ENCODE assay signal across 8 mouse cellular contexts in the genomic region with DNA sequence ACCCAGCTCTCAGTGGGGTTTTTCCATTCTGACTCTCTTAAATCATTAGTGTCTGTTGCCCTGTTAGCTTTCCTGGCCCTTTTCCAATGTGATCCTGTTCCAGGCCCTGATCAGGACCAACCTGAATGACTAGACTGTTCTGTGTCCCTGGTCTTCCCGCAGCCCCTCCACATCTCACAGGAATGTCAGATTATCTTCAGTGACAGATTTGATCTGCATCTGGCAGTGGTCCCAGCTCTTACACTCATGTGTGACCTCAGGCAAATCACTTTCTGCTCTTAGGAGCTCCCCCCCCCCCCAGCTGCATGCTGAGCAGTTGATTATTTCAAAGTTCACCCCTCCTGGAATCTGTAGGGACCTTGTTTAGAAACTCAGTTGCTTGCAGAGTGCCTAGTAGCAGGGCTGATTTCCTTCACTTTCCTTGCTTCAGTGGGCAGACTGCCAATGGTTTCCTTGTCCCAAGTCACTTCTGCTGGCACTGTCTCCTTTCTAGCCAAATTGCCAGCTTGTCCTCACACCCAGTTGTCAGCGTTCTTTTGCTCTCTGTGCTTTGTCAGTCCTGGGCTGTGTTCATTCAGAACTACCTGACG. TPM values are rescaled to one million over a fixed set of nuclear protein-coding genes. Genes with fewer than 3 reads are reported as not detected.
DNase-seq lines count a peak whose midpoint lies in the region; ATAC-seq and TF ChIP-seq lines count a peak whose summit lies in the region.

No protein-coding gene starts in this region.

- no peak overlapping the region for H3K4me2 ChIP-seq in neural tube, embryonic 12.5 days (replicated peaks)
- H3K4me2 ChIP-seq in kidney, postnatal 0 days (ENCODE audit: low read length) = no peak overlapping the region
- no peak overlapping the region for H3K4me2 ChIP-seq in stomach, postnatal 0 days (replicated peaks; ENCODE audit: low read depth)

- H3K4me3 ChIP-seq in neural tube, embryonic 12.5 days = no peak overlapping the region
- H3K4me3 ChIP-seq in heart, embryonic 10.5 days = no peak overlapping the region; the same call in 1 of the 2 replicates
- no peak overlapping the region for H3K4me3 ChIP-seq in kidney, postnatal 0 days (replicated peaks; ENCODE audit: low read depth, low read length)
- no peak overlapping the region for H3K4me3 ChIP-seq in stomach, postnatal 0 days (ENCODE audit: low read depth, low read length)

- H3K9ac ChIP-seq in neural tube, embryonic 12.5 days = no peak overlapping the region
- no peak overlapping the region for H3K9ac ChIP-seq in kidney, postnatal 0 days (ENCODE audit: low read depth, low read length)
- no peak overlapping the region for H3K9ac ChIP-seq in stomach, postnatal 0 days (ENCODE audit: low read length)

- no peak for TF ChIP-seq EP300 in stomach, postnatal 0 days (optimal IDR thresholded peaks at IDR 0.05)

- peaks cover 22% of the 10 kb centered on the region for H3K4me1 ChIP-seq in neural tube, embryonic 12.5 days
- H3K4me1 ChIP-seq in heart, embryonic 10.5 days = peaks cover 25% of the 10 kb centered on the region
- peaks cover 13% of the 10 kb centered on the region for H3K4me1 ChIP-seq in kidney, postnatal 0 days (replicated peaks; ENCODE audit: insufficient read depth, low read length)
- 0 out of 2 replicates have a peak, but pooled peaks cover 4% of the 10 kb centered on the region for H3K4me1 ChIP-seq in stomach, postnatal 0 days (replicated peaks; ENCODE audit: control insufficient read depth, insufficient read depth)

- 0 out of 2 replicates have a peak overlapping the region, but pooled peaks have one; percentile 20 for H3K27ac ChIP-seq in neural tube, embryonic 12.5 days
- H3K27ac ChIP-seq in heart, embryonic 10.5 days = peak overlapping the region; percentile 30; the same call in 1 of the 2 replicates
- H3K27ac ChIP-seq in kidney, postnatal 0 days = peak overlapping the region; percentile 25
- peak overlapping the region; percentile 13 for H3K27ac ChIP-seq in stomach, postnatal 0 days (replicated peaks)

- no peak for TF ChIP-seq CTCF in kidney, postnatal 0 days (IDR thresholded peaks at IDR 0.05; ENCODE audit: low read depth)
- no peak for TF ChIP-seq CTCF in stomach, postnatal 0 days (IDR thresholded peaks at IDR 0.05; ENCODE audit: low read depth)

- H3K36me3 ChIP-seq in neural tube, embryonic 12.5 days = peaks cover 24% of the 10 kb centered on the region; the same call in 1 of the 2 replicates
- H3K36me3 ChIP-seq in heart, embryonic 10.5 days = peaks cover 49% of the 10 kb centered on the region
- 0 out of 2 replicates have a peak, but pooled peaks cover 3% of the 10 kb centered on the region for H3K36me3 ChIP-seq in kidney, postnatal 0 days (ENCODE audit: insufficient read depth, low read length)
- peaks cover 3% of the 10 kb centered on the region; the same call in 1 of the 2 replicates for H3K36me3 ChIP-seq in stomach, postnatal 0 days (ENCODE audit: control insufficient read depth, insufficient read depth, low read length)

- 69% methylated on average over 3 of the region's 3 CpGs for WGBS in neural tube, embryonic 12.5 days
- WGBS in heart, embryonic 10.5 days = 29% methylated on average over 3 of the region's 3 CpGs
- 50% methylated on average over 3 of the region's 3 CpGs for WGBS in kidney, postnatal 0 days
- 24% methylated on average over 3 of the region's 3 CpGs for WGBS in stomach, postnatal 0 days

- no peaks in the 10 kb centered on the region for H3K27me3 ChIP-seq in neural tube, embryonic 12.5 days (replicated peaks)
- H3K27me3 ChIP-seq in heart, embryonic 10.5 days (ENCODE audit: insufficient read depth, poor library complexity, severe bottlenecking) = no peaks in the 10 kb centered on the region
- no peaks in the 10 kb centered on the region for H3K27me3 ChIP-seq in kidney, postnatal 0 days (ENCODE audit: insufficient read depth, low read length)
- H3K27me3 ChIP-seq in stomach, postnatal 0 days (ENCODE audit: control insufficient read depth, insufficient read depth, low read length) = no peaks in the 10 kb centered on the region

- no peak for ATAC-seq in neural tube, embryonic 12.5 days (ENCODE audit: low FRiP score, low read depth)
- peak; percentile 59 for ATAC-seq in kidney, postnatal 0 days (replicated peaks; ENCODE audit: low FRiP score, low read depth)
- ATAC-seq in stomach, postnatal 0 days (ENCODE audit: low FRiP score, low TSS enrichment) = peak; percentile 41

- no peak for DNase-seq in neural tube, embryonic 10.5 days (ENCODE audit: extremely low spot score, low spot score)
- DNase-seq in cerebellum, adult 9-10 months = peak; percentile 91
- peak; percentile 76 for DNase-seq in heart, embryonic 10.5 days (ENCODE audit: low spot score)
- peak; percentile 66 for DNase-seq in kidney, postnatal 0 days (ENCODE audit: low spot score)
- peak; percentile 65 for DNase-seq in lung, postnatal 10 days
- peak; percentile 38 for DNase-seq in stomach, postnatal 0 days (ENCODE audit: low spot score)
- DNase-seq in spleen, postnatal 14 days (ENCODE audit: low spot score in 2 of 2) = no peak

- H3K9me3 ChIP-seq in neural tube, embryonic 12.5 days = no peaks in the 10 kb centered on the region
- no peaks in the 10 kb centered on the region for H3K9me3 ChIP-seq in heart, embryonic 10.5 days
- H3K9me3 ChIP-seq in kidney, postnatal 0 days (replicated peaks; ENCODE audit: low read length) = no peaks in the 10 kb centered on the region
- no peaks in the 10 kb centered on the region for H3K9me3 ChIP-seq in stomach, postnatal 0 days (ENCODE audit: control insufficient read depth, low read length)

RNA-seq across cellular contexts. Expression of gene Phf20, which starts 6.7 kb away (rescaled TPM):
- 91.0 and 91.9 TPM in 2 replicates for polyA plus RNA-seq in neural tube, embryonic 12.5 days (2016; fragmentation: Nextera tagmentation; extraction: Ambion mirVana)
- 45.5 and 51.6 TPM in 2 replicates for polyA plus RNA-seq in heart, embryonic 10.5 days (2016; fragmentation: Nextera tagmentation; extraction: Ambion mirVana)
- polyA plus RNA-seq in kidney, postnatal 0 days (2015; fragmentation: Nextera tagmentation; extraction: Ambion mirVana) = 63.8 and 68.9 TPM in 2 replicates
- 28.4 and 29.3 TPM in 2 replicates for polyA plus RNA-seq in stomach, postnatal 0 days (2015; fragmentation: Nextera tagmentation; extraction: Ambion mirVana)

RNA-seq across cellular contexts. Expression of gene Rbm39, which starts 22.9 kb away (rescaled TPM):
- 583 and 625 TPM in 2 replicates for polyA plus RNA-seq in neural tube, embryonic 12.5 days (2016; fragmentation: Nextera tagmentation; extraction: Ambion mirVana)
- 384 and 469 TPM in 2 replicates for polyA plus RNA-seq in heart, embryonic 10.5 days (2016; fragmentation: Nextera tagmentation; extraction: Ambion mirVana)
- polyA plus RNA-seq in kidney, postnatal 0 days (2015; fragmentation: Nextera tagmentation; extraction: Ambion mirVana) = 636 and 701 TPM in 2 replicates
- polyA plus RNA-seq in stomach, postnatal 0 days (2015; fragmentation: Nextera tagmentation; extraction: Ambion mirVana) = 335 and 349 TPM in 2 replicates

RNA-seq across cellular contexts. Expression of gene Nfs1, which starts 59.0 kb away (rescaled TPM):
- polyA plus RNA-seq in neural tube, embryonic 12.5 days (2016; fragmentation: Nextera tagmentation; extraction: Ambion mirVana) = 34.4 and 34.6 TPM in 2 replicates
- 54.5 and 65.2 TPM in 2 replicates for polyA plus RNA-seq in heart, embryonic 10.5 days (2016; fragmentation: Nextera tagmentation; extraction: Ambion mirVana)
- polyA plus RNA-seq in kidney, postnatal 0 days (2015; fragmentation: Nextera tagmentation; extraction: Ambion mirVana) = 60.5 and 64.0 TPM in 2 replicates
- polyA plus RNA-seq in stomach, postnatal 0 days (2015; fragmentation: Nextera tagmentation; extraction: Ambion mirVana) = 40.3 and 43.5 TPM in 2 replicates

RNA-seq across cellular contexts. Expression of gene Romo1, which starts 59.1 kb away (rescaled TPM):
- 445 and 476 TPM in 2 replicates for polyA plus RNA-seq in neural tube, embryonic 12.5 days (2016; fragmentation: Nextera tagmentation; extraction: Ambion mirVana)
- 431 and 437 TPM in 2 replicates for polyA plus RNA-seq in heart, embryonic 10.5 days (2016; fragmentation: Nextera tagmentation; extraction: Ambion mirVana)
- polyA plus RNA-seq in kidney, postnatal 0 days (2015; fragmentation: Nextera tagmentation; extraction: Ambion mirVana) = 524 and 529 TPM in 2 replicates
- 378 and 415 TPM in 2 replicates for polyA plus RNA-seq in stomach, postnatal 0 days (2015; fragmentation: Nextera tagmentation; extraction: Ambion mirVana)

Comparison
In these comparisons a context has a peak if more than half of its experiments do, and no peak if none do; other contexts are left out.
1. DNase-seq: peak in cerebellum, adult 9-10 months (single experiment), heart, embryonic 10.5 days (single experiment), kidney, postnatal 0 days (single experiment), lung, postnatal 10 days (single experiment) and stomach, postnatal 0 days (single experiment); none in neural tube, embryonic 10.5 days (single experiment) and spleen, postnatal 14 days (0 of 2).
2. Peak in every context shown above with its lines, with median percentiles within 50 percentile points of each other: H3K27ac ChIP-seq.